Mouse (Mus musculus) forelimb bud, embryonic 11.5 days (tissue): ENCODE measurements around the gene Galm.

ENCODE experiments used
- DNase-seq: peaks from one replicate; pipeline ENCODE4 v3.0.0-alpha.2; 2012; ENCODE audit warnings: low read depth, low spot score

Galm gene

GRCm38 (mm10) chr17:80128476-80128990 is 1.3 kb downstream of the Galm start:
- no peak for DNase-seq

DNA sequence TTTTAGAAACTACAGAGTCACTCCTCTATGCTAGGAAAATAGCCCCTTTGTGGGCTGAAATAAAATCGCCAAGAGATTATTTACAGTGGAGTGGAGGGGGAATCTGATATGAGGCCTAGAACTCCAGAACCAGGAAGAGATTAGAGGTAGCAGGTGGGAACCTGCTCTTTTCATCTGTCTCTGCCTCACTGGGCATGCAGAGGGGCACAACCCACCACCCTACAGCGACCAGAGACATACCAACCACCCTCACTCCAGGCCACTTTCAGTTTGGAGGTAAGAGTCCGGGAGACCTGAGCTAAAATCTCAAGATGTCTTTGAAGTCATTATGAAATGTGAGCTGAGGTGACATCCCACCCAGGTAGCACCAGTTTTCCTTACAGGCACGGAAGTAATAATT is 2.1 kb downstream of the Galm start:
- DNase-seq: no peak

GRCm38 (mm10) chr17:80130718-80131430 is 3.6 kb downstream of the Galm start:
- DNase-seq: no peak

- DNase-seq: no peak
Observed at GRCm38 (mm10) chr17:80131431-80131766, 4.1 kb downstream of the Galm start.

- no peak for DNase-seq
Observed at GRCm38 (mm10) chr17:80131838-80132237, 4.6 kb downstream of the Galm start.

DNA sequence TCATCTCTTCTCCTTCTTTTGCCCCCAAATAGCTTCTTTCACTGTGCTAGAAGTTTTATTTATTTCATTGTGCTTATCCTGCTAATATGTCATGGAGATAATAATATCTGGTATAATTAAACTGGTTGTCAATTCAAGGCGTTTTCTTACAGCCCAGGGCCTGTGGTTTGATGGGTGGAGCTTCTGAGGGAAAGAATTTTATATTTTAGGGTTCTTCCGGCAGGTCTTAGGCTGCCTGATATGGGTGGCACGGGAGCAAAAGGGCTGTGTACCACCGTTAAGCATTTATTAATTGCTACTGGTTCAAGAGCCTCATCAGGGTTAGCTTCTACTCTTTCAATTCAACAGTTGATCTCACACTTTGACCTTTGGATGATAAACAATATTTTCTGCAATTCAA is 5.2 kb downstream of the Galm start:
- DNase-seq: no peak

DNA sequence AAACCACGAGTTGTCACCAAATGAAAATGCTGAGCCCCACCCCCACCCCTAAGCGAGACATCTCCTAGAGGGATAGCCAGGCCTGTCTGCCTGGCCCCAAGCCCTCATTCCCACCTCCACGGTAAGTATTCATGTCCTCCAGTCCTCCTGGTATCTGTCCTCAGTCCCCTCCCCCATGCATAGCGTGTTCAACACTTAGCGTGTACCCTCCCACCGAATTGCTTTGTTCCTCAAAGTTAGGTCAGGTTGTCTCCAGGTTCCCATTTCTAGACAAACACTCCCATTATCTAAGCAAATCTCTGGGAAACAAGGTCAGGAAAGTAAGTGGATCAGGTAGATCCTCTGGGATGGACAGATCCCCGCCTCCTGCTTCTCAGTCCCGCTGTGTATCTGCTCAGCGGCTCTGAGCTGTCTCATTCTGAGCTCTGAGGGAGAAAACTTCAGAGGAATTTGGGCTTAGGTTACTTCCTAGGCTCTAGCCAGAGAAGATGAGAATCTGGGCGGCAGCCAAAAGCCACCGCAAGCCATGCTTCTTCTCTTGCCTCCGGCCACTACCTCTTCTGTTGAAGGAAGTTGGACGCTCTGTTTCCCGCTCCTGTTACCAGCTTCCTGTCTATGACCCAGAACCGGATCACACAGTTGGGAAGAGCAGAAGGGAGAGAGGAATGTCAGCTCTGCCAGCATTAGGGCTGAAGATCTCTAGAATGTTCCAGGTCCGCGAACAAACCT is 11.3 kb downstream of the Galm start:
- no peak for DNase-seq

- DNase-seq: no peak
Observed at GRCm38 (mm10) chr17:80139753-80140444, 12.6 kb downstream of the Galm start.

- DNase-seq: no peak
Observed at GRCm38 (mm10) chr17:80143478-80144232, 16.4 kb downstream of the Galm start.

- DNase-seq: no peak
Observed at GRCm38 (mm10) chr17:80145210-80145609, 17.9 kb downstream of the Galm start.

DNA sequence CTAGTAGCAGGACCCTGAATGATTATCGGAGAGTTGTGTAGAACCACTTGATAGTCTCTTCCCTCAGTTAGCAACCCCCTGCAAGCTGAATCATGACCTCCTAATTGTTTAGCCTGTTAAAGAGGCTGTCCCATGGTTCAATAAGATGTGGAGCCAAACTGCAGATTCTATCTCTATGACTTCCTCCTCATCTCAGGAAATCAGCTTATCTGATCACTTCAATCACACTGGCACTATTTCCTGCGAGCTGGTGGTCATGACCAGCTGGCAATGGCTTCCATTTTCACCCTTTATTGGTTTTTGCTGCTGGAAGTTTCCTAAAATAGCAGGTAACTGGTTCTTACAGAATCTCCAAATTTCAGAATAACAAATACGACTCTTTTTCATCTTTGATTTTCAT is 18.5 kb downstream of the Galm start:
- no peak for DNase-seq

DNA sequence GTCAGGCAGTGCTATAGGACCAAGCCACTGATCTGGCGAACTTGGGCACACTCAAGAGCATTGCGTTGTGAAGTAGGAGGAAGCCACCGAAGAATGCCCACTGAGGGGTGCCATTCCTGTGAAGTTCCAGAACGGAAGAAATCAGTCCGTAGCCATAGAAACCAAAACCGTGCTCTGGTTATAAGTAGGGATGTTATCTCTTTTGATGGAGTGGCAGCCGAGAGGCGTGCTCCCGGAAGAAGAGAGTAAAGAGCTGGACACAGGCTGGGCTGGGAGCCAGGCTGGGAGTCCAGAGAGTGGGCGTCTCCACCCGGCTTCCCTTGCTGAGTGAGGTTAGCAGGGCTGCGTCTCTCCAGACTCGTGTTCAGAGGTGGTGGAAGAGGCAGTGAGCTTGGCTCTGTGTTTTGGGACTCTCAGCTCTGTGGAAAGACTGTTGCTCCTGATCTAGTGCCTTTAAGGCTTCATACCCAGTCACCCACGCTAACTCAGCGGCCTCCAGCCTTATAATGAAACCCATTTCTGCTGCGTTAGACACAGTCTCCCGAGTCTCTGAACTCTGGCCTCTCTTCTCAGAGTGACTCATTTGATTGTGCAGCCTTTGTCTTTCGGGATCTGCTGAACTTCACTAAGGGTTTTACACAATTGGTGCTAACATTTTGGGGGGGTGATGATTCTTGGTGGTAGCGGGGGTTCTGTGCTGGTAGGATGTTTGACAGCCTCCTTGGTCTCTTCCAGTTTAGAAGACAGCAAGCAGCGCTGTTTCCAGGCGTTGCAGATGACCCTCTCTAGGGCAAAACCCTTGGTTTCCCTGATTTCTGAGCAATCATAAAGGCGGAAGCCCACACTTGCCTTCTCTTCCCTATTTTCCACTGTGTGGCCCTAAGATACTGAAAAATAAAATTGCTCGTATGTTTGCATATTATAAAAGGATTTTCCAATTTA is 21.1 kb downstream of the Galm start:
- DNase-seq: no peak

DNA sequence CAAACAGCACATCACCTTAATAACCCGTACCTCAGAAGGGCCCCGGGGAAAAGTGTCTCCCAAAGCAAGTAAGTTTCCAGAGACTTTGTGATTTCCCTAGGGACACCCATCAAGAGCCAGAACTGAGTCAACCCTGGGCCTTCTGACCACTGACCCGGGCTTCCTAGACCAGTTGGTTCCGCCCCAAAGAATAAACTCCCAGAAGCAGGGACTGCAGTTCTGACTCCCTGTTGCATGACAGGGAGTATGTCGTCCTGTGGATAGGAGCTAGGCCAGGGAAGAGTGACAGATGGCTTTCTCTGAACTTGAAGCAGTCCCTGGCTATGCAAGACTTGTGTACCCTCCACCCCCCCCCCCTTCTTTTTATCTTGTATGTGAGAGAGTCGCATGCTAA is 21.7 kb downstream of the Galm start:
- no peak for DNase-seq

GRCm38 (mm10) chr17:80151353-80151752 is 24.1 kb downstream of the Galm start:
- no peak for DNase-seq

GRCm38 (mm10) chr17:80152767-80153630 is 25.7 kb downstream of the Galm start:
- no peak for DNase-seq

- DNase-seq: no peak
Observed at GRCm38 (mm10) chr17:80153631-80154030, 26.4 kb downstream of the Galm start.

DNA sequence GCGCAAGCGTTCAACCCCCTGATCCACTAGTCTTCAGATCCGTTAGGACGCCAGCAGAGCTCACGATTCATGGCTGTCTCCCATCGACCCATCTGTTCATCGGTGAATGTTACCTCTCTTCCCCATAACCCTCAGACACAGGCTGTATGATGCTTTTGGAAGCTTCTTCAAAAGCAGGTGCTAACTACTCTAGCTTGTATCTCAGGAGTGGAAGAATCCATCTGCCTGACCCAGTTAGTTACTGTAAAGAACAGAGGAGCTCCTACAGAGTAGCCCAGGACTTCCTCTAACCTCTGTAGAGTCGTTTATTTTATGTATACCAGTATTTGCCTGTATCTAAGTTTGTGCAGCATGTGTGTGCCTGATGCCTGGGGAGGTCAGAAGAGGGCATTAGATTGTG is 29.6 kb downstream of the Galm start:
- DNase-seq: no peak

GRCm38 (mm10) chr17:80157489-80157888 is 30.2 kb downstream of the Galm start:
- no peak for DNase-seq

DNA sequence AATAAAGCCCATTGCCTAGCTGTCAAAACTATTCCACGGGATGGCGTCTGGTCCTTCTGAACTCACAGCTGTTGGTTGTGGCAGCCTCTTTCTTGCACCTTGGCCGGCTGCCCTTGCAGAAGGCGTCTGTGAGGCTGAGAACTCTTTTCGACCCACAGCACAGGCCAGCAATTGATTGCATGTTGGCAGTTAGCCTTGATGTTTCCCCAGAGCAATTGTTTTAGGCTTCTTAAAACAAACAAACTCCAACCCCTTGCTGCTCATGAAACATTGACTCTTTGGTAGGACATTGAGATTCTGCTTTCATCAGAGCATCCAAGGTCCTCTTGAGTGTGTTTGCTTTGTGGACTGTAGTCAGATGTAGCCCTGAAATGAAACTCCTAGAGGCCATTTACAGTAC is 33.2 kb downstream of the Galm start:
- no peak for DNase-seq

DNA sequence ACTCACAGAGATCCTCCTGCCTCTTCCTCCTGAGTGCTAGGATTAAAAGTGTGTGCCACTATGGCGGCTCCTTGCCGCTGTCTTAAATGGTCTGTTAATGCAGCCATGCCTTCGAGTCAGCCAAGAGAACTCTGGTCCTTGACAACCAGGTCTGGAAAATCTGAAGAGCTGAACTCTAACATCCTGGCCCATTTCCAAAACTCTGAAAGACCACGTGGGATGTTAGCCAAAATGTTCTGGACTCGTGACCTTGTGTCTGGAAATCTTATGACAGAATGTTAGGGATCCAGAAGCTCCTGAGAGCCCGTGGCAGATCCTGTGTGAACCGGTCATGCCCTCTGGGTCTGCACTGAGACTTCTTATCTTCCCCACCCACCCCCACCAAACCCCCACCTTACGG is 36.7 kb downstream of the Galm start:
- DNase-seq: no peak
